Mouse (Mus musculus) MEL (cell line): ENCODE results near the gene Zfp74. TPM values are rescaled to one million over a fixed set of nuclear protein-coding genes. Genes with fewer than 3 reads are reported as not detected.

ENCODE experiments used
- DNase-seq: peaks from one replicate; pipeline ENCODE4 v3.0.0; 2011; ENCODE audit warnings: low read depth, low spot score
- H3K27ac ChIP-seq: 2 replicates; pipeline ENCODE4 v1.5.1; 2012; ENCODE audit warnings: low read depth, mild to moderate bottlenecking, control low read depth, low read length, moderate library complexity; ENCODE audit not compliant: control insufficient read depth
- H3K27me3 ChIP-seq, 2 experiments: fragments of 150-350 bp in 1 of 2; sonication (generic) in 1 of 2; 2 replicates each; pipeline ENCODE4 v1.6.1; 2012; ENCODE audit warnings: low read length in 2 of 2, mild to moderate bottlenecking in 2 of 2, improper control_type of control experiment in 1 of 2, moderate library complexity in 1 of 2; ENCODE audit not compliant: insufficient read depth in 2 of 2, control insufficient read depth in 1 of 2
- H3K36me3 ChIP-seq, 2 experiments: 2 replicates each; pipeline ENCODE4 v1.6.1; 2012 to 2014; ENCODE audit warnings: low read length in 2 of 2, improper control_type of control experiment in 1 of 2, inconsistent platforms in 1 of 2, mild to moderate bottlenecking in 1 of 2; ENCODE audit not compliant: insufficient read depth in 2 of 2, control insufficient read depth in 1 of 2
- H3K4me1 ChIP-seq, 2 experiments: fragments of 150-350 bp in 1 of 2; sonication (generic) in 1 of 2; 2 replicates each; pipeline ENCODE4 v1.6.1; 2012; ENCODE audit warnings: low read length in 2 of 2, improper control_type of control experiment in 1 of 2, mild to moderate bottlenecking in 1 of 2; ENCODE audit not compliant: insufficient read depth in 2 of 2, control insufficient read depth in 1 of 2
- H3K4me3 ChIP-seq, 2 experiments: fragments of 150-350 bp in 1 of 2; sonication (generic) in 1 of 2; 2 replicates each; pipeline ENCODE4 v1.5.1; 2012; ENCODE audit warnings: low read depth in 2 of 2, low read length in 2 of 2, mild to moderate bottlenecking in 2 of 2, moderate library complexity in 2 of 2, control low read depth in 1 of 2, improper control_type of control experiment in 1 of 2; ENCODE audit not compliant: control insufficient read depth in 1 of 2, insufficient read depth in 1 of 2
- H3K79me2 ChIP-seq: 2 replicates; pipeline ENCODE4 v1.6.1; 2012; ENCODE audit warnings: mild to moderate bottlenecking, low read length, moderate library complexity; ENCODE audit not compliant: control insufficient read depth, poor library complexity, insufficient read depth
- H3K9ac ChIP-seq: 2 replicates; pipeline ENCODE4 v1.6.1; 2012; ENCODE audit warnings: low read depth, mild to moderate bottlenecking, control low read depth, low read length, moderate library complexity; ENCODE audit not compliant: control insufficient read depth, poor library complexity, severe bottlenecking
- H3K9me3 ChIP-seq: fragments of 150-350 bp; sonication (generic); replicated peaks from 2 replicates; pipeline ENCODE4 v1.6.1; 2012; ENCODE audit warnings: mild to moderate bottlenecking, low read length, improper control_type of control experiment, moderate library complexity; ENCODE audit not compliant: insufficient read depth
- BHLHE40 ChIP-seq: IDR thresholded peaks from 2 replicates; pipeline ENCODE4 v1.6.1; 2012; ENCODE audit warnings: low read depth, mild to moderate bottlenecking, inconsistent platforms, low read length, improper control_type of control experiment, borderline replicate concordance
- CHD1 ChIP-seq: IDR thresholded peaks from 2 replicates; pipeline ENCODE4 v1.6.1; 2012; ENCODE audit warnings: low read depth, mild to moderate bottlenecking, inconsistent platforms, low read length, improper control_type of control experiment
- CHD2 ChIP-seq: IDR thresholded peaks from 2 replicates; pipeline ENCODE4 v1.6.1; 2011; ENCODE audit warnings: low read length, improper control_type of control experiment
- CTCF ChIP-seq, 3 experiments: IDR thresholded peaks in 2 of 3; conservative IDR thresholded peaks in 1 of 3; 2 replicates each; pipeline ENCODE4 v1.5.1; 2011 to 2012; ENCODE audit warnings: low read length in 3 of 3, low read depth in 2 of 3, mild to moderate bottlenecking in 2 of 3, improper control_type of control experiment in 1 of 3, inconsistent platforms in 1 of 3, mixed read lengths in 1 of 3, moderate library complexity in 1 of 3; ENCODE audit not compliant: control insufficient read depth in 1 of 3, insufficient read depth in 1 of 3, poor library complexity in 1 of 3, severe bottlenecking in 1 of 3
- E2F4 ChIP-seq: IDR thresholded peaks from 2 replicates; pipeline ENCODE4 v1.6.1; 2011; ENCODE audit warnings: low read depth, low read length, improper control_type of control experiment, borderline replicate concordance
- ELF1 ChIP-seq: IDR thresholded peaks from 2 replicates; pipeline ENCODE4 v1.6.1; 2014; ENCODE audit warnings: low read depth, mild to moderate bottlenecking, inconsistent platforms, low read length, improper control_type of control experiment, moderate library complexity
- EP300 ChIP-seq, 2 experiments: IDR thresholded peaks; 2 replicates each; pipeline ENCODE4 v1.6.1; 2011; ENCODE audit warnings: improper control_type of control experiment in 2 of 2, low read length in 2 of 2, low read depth in 1 of 2, mild to moderate bottlenecking in 1 of 2
- ETS1 ChIP-seq: IDR thresholded peaks from 2 replicates; pipeline ENCODE4 v1.6.1; 2012; ENCODE audit warnings: low read depth, mild to moderate bottlenecking, inconsistent platforms, low read length, improper control_type of control experiment, moderate library complexity
- GABPA ChIP-seq: IDR thresholded peaks from 2 replicates; pipeline ENCODE4 v1.6.1; 2012; ENCODE audit warnings: low read depth, mild to moderate bottlenecking, inconsistent platforms, low read length, improper control_type of control experiment, moderate library complexity
- GATA1 ChIP-seq: IDR thresholded peaks from 2 replicates; pipeline ENCODE4 v1.6.1; 2011; ENCODE audit warnings: low read depth, low read length, improper control_type of control experiment
- HCFC1 ChIP-seq: IDR thresholded peaks from 2 replicates; pipeline ENCODE4 v1.6.1; 2012; ENCODE audit warnings: low read depth, mild to moderate bottlenecking, inconsistent platforms, low read length, improper control_type of control experiment, moderate library complexity
- KAT2A ChIP-seq: conservative IDR thresholded peaks from 2 replicates; pipeline ENCODE4 v1.6.1; 2012; ENCODE audit warnings: low read depth, low read length, improper control_type of control experiment, inconsistent platforms
- MAFK ChIP-seq: IDR thresholded peaks from 2 replicates; pipeline ENCODE4 v1.6.1; 2011; ENCODE audit warnings: low read depth, mild to moderate bottlenecking, low read length, improper control_type of control experiment, borderline replicate concordance
- MAZ ChIP-seq: IDR thresholded peaks from 2 replicates; pipeline ENCODE4 v1.6.1; 2012; ENCODE audit warnings: low read depth, mild to moderate bottlenecking, inconsistent platforms, low read length, improper control_type of control experiment
- MEF2A ChIP-seq: IDR thresholded peaks from 2 replicates; pipeline ENCODE4 v1.6.1; 2014; ENCODE audit warnings: low read depth, mild to moderate bottlenecking, inconsistent platforms, low read length, improper control_type of control experiment; ENCODE audit not compliant: poor library complexity, insufficient replicate concordance, severe bottlenecking; ENCODE audit errors: extremely low read depth
- MXI1 ChIP-seq: IDR thresholded peaks from 2 replicates; pipeline ENCODE4 v1.6.1; 2011; ENCODE audit warnings: mild to moderate bottlenecking, low read depth, low read length, improper control_type of control experiment
- MYB ChIP-seq: IDR thresholded peaks from 2 replicates; pipeline ENCODE4 v1.6.1; 2011; ENCODE audit warnings: mild to moderate bottlenecking, low read depth, low read length, improper control_type of control experiment
- MYC ChIP-seq: IDR thresholded peaks from 2 replicates; pipeline ENCODE4 v1.6.1; 2011; ENCODE audit warnings: low read depth, mild to moderate bottlenecking, low read length, improper control_type of control experiment, moderate library complexity
- NELFE ChIP-seq: IDR thresholded peaks from 2 replicates; pipeline ENCODE4 v1.6.1; 2011; ENCODE audit warnings: low read depth, low read length, improper control_type of control experiment
- NRF1 ChIP-seq: IDR thresholded peaks from 2 replicates; pipeline ENCODE4 v1.6.1; 2014; ENCODE audit warnings: low read depth, mild to moderate bottlenecking, inconsistent platforms, low read length, improper control_type of control experiment, moderate library complexity; ENCODE audit not compliant: poor library complexity, insufficient read depth, severe bottlenecking
- POLR2A ChIP-seq, 2 experiments: IDR thresholded peaks; 2 replicates each; pipeline ENCODE4 v1.6.1; 2011 to 2012; ENCODE audit warnings: low read length in 2 of 2, mild to moderate bottlenecking in 2 of 2, control low read depth in 1 of 2, improper control_type of control experiment in 1 of 2, low read depth in 1 of 2, moderate library complexity in 1 of 2; ENCODE audit not compliant: control insufficient read depth in 1 of 2, insufficient read depth in 1 of 2, poor library complexity in 1 of 2
- RAD21 ChIP-seq: IDR thresholded peaks from 2 replicates; pipeline ENCODE4 v1.6.1; 2011; ENCODE audit warnings: mild to moderate bottlenecking, low read depth, low read length, improper control_type of control experiment
- SIN3A ChIP-seq: IDR thresholded peaks from 2 replicates; pipeline ENCODE4 v1.6.1; 2012; ENCODE audit warnings: low read length, improper control_type of control experiment, inconsistent platforms
- TCF12 ChIP-seq: IDR thresholded peaks from 2 replicates; pipeline ENCODE4 v1.6.1; 2014; ENCODE audit warnings: low read depth, mild to moderate bottlenecking, inconsistent platforms, low read length, improper control_type of control experiment, moderate library complexity
- UBTF ChIP-seq: IDR thresholded peaks from 2 replicates; pipeline ENCODE4 v1.6.1; 2012; ENCODE audit warnings: low read depth, mild to moderate bottlenecking, inconsistent platforms, low read length, improper control_type of control experiment, moderate library complexity, borderline replicate concordance; ENCODE audit not compliant: insufficient read depth
- USF1 ChIP-seq: IDR thresholded peaks from 2 replicates; pipeline ENCODE4 v1.6.1; 2014; ENCODE audit warnings: low read depth, mild to moderate bottlenecking, inconsistent platforms, low read length, improper control_type of control experiment, moderate library complexity
- ZMIZ1 ChIP-seq: IDR thresholded peaks from 2 replicates; pipeline ENCODE4 v1.6.1; 2012; ENCODE audit warnings: low read depth, mild to moderate bottlenecking, inconsistent platforms, low read length, improper control_type of control experiment, moderate library complexity
- polyA plus RNA-seq, 2 experiments: library from polyadenylated mRNA; stranded (reverse) in 1 of 2; unstranded in 1 of 2; fragments of >175 nt in 1 of 2; fragments of >200 nt in 1 of 2; gene quantifications; 2 replicates each; pipeline versions ENCODE4 v1.2.1 to v1.2.4; 2012; ENCODE audit warnings: low replicate concordance in 2 of 2, low read depth in 1 of 2; ENCODE audit not compliant: insufficient read length in 2 of 2, insufficient read depth in 1 of 2, missing spikeins in 1 of 2
- total RNA-seq: library from RNA; depleted of rRNA; stranded (reverse); fragments of 300-350 nt; gene quantifications from 2 replicates; pipeline ENCODE4 v1.2.3, GENCODE M21; 2012

Zfp74 gene
- total and polyA plus RNA-seq, 3 experiments: 4.8 to 9.4 TPM; not detected in 1

GRCm38 (mm10) chr7:29983690-29984380, 29.9 kb upstream of the Zfp74 start, which contains the start of gene Zfp568:
Gene Zfp568 (plus strand): TSS chr7:29983955.
- no peaks in the 10 kb centered on the region for H3K9me3 ChIP-seq
- peaks cover 1 to 13% of the 10 kb centered on the region in 2 experiments; a peak in 3 of 4 replicates for H3K36me3 ChIP-seq
- H3K27me3 ChIP-seq: no peaks in the 10 kb centered on the region
- peaks cover 8% of the 10 kb centered on the region for H3K79me2 ChIP-seq
- peak; percentile 91 for DNase-seq
- peak within 1 kb of the TSS; percentile 68 for H3K27ac ChIP-seq
- H3K9ac ChIP-seq: peak within 1 kb of the TSS; percentile 83
- no peak for TF ChIP-seq MYC
- no peak for TF ChIP-seq EP300 (IDR thresholded peaks at IDR 0.05; ENCODE audit: low read depth in 1 of 2, low read length in 2 of 2)
- TF ChIP-seq POLR2A (IDR thresholded peaks at IDR 0.05; ENCODE audit: control insufficient read depth in 1 of 2, insufficient read depth in 1 of 2, low read depth in 1 of 2, low read length in 2 of 2, poor library complexity in 1 of 2): peak; percentile 80 to 98
- TF ChIP-seq MAFK: no peak
- no peak for TF ChIP-seq GABPA
- TF ChIP-seq MAZ: no peak
- TF ChIP-seq NELFE: peak; percentile 76
- TF ChIP-seq NRF1: 0 out of 2 replicates have a peak, but pooled peaks have one; percentile 19
- no peak for TF ChIP-seq MEF2A
- TF ChIP-seq MYB: peak; percentile 5; the same call in 1 of the 2 replicates
- no peak for TF ChIP-seq UBTF
- TF ChIP-seq KAT2A: peak; percentile 67
- TF ChIP-seq ZMIZ1: peak; percentile 52; the same call in 1 of the 2 replicates
- peak; percentile 69; the same call in 1 of the 2 replicates for TF ChIP-seq ELF1
- TF ChIP-seq GATA1: no peak
- TF ChIP-seq ETS1: peak; percentile 19; the same call in 1 of the 2 replicates
- no peak for TF ChIP-seq RAD21
- no peak for TF ChIP-seq BHLHE40
- TF ChIP-seq USF1: no peak
- TF ChIP-seq TCF12: 0 out of 2 replicates have a peak, but pooled peaks have one; percentile 12
- TF ChIP-seq SIN3A: peak; percentile 55; the same call in 1 of the 2 replicates
- peak; percentile 13; the same call in 1 of the 2 replicates for TF ChIP-seq CHD2
- TF ChIP-seq CHD1: no peak
- TF ChIP-seq MXI1: no peak
- TF ChIP-seq E2F4: no peak
- peak in 2 of 3 experiments; percentile 51 to 66; a peak in 5 of 6 replicates for TF ChIP-seq CTCF (IDR thresholded peaks at IDR 0.05 in 2 of 3, conservative IDR thresholded peaks at IDR 0.05 in 1 of 3; ENCODE audit: control insufficient read depth in 1 of 3, insufficient read depth in 1 of 3, low read depth in 2 of 3, low read length in 3 of 3, poor library complexity in 1 of 3, severe bottlenecking in 1 of 3)
- peak; percentile 92 for TF ChIP-seq HCFC1
- peaks cover 6 to 11% of the 10 kb centered on the region in 2 experiments; a peak in 3 of 4 replicates for H3K4me1 ChIP-seq
- peak within 1 kb of the TSS; percentile 85 to 90 for H3K4me3 ChIP-seq
